Mouse (Mus musculus): Measurements from ENCODE around the gene Rnf24.
"Not testable (repeated sequence)": the region's sequence is repeated elsewhere in the genome, so short reads cannot be mapped to it uniquely, and the experiment has no call there.

The Rnf24 gene

GRCm38 (mm10) chr2:131330548-131330947 is 22.1 kb downstream of the Rnf24 start:
- no peak for DNase-seq

DNA sequence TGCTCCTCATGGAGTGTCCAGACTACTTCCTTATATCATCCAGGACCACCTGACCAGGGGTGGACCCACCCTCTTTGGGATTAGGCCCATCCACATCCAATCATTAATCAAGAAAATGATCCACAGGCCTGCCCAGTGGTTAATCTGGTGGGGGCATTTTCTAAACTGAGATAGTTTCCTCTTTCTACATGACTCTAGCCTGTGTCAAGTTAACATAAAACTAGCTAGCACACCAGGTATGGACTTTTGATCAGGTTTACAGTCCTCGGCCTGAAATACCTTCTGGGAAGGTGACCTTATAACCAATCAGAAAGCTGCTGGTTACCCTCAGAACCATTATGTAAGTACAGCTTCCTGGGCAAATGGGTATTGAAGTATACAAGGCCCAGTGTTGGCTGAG is 23.7 kb downstream of the Rnf24 start:
- DNase-seq: no peak

DNA sequence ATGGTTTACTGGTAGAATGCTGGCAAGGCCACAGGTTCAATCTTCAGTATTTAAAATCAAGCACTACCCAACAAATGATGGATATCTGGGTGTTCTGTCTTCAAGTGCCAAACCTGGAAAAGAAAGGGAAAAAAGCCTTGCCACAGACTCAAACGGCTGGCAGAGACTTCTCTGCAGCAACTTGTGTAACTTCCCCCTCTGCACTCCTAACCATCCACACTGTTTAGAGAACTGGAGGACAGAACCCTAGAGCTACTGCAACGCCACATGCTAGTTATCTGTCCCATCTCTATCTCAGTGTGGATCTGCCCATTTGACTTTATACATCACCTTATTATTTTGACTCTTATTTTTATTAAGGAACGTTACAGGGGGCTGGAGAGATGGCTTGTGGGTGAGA is 26.6 kb downstream of the Rnf24 start:
- no peak for DNase-seq

DNA sequence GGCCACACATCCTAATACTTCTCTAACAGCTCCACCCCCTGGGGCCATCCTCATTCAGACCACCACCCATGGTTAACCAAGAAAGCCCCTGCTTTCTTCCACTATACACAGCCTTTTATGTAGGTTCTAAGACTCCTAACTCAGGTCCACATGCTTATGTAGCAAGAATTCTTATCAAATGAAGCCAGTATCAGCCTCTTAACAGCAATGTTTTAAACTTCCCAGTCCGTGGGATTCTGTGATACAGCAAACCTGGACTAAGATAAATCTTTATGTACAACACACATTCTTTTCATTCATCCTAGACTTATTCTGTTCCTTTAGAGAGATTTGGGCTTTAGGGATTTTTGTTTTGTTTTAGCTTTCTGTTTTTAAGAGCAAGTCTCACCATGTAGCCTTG is 29.0 kb downstream of the Rnf24 start:
- DNase-seq: no peak

DNA sequence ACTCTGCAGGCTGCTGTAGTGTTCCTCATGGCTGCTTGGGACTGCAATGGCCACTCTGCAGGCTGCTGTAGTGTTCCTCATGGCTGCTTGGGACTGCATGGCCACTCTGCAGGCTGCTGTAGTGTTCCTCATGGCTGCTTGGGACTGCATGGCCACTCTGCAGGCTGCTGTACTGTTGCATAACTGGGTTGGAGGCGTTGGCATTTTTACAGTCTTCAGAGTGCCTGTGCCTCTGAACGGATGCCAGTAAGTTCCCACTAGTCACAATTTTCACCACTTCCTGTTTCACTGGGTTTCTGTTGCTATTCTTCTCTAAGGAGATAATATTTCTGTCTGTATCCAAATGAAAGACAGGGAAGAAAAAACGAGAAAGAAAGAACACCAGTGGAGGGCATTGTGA is 31.5 kb downstream of the Rnf24 start:
- DNase-seq: not testable (repeated sequence)

DNA sequence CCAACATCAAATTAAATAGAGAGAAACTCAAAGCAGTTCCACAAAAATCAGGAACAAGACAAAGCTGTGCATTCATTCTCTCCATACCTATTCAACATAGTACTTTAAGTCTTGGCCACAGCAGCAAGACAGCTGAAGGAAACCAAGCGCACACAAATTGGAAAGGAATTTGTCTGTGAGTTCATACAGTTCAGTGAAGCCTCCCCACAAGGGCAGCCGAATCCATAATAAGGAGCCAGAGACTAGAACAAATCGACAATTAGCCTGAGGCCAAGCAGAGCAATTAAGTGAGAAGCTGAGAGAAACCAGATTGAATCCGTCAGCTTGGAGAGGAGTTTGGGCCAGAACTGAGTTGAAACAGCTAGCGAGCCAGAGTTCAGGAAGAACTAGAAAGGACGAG is 33.3 kb downstream of the Rnf24 start:
- DNase-seq: no peak

- DNase-seq: no peak
Observed at GRCm38 (mm10) chr2:131316167-131316566, 36.5 kb downstream of the Rnf24 start.

DNA sequence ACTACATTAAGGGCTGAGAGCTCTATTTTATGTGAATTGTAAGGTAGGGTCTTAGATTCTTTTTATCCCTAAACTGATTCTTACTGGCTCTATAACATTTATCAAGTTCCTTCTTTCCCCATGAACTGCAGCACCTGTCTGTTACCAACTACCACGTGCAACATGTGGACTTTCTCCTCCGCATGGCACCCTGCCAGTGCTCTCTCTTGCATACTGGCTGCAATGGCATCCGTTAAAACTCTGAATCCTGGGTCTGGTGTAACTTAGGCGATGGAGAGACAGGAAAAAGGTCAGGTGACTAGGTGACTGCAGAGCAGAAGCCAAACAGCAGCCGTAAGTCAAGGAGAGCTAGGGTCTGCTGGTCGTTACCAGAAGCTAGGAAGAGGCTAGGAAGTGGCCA is 43.4 kb downstream of the Rnf24 start:
- DNase-seq: no peak

DNA sequence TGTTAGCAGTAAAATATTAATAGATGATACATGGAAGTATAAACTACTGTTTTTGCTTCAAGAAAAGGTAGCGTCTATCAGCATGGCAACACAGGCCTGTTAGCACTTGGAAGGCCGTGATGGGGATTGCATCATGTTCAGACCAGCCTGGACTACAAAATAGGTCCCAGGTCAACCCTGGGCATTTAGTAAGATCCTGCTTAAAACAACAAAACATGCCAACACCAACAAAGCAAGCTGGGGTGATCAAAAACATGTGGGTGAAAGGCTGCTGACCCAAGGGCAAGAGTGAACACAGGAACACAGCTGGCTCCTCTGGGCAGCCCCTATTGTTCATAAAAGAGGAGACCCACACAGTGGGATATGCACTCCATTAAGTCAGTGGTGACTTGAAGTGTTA is 44.9 kb downstream of the Rnf24 start:
- no peak for DNase-seq

DNA sequence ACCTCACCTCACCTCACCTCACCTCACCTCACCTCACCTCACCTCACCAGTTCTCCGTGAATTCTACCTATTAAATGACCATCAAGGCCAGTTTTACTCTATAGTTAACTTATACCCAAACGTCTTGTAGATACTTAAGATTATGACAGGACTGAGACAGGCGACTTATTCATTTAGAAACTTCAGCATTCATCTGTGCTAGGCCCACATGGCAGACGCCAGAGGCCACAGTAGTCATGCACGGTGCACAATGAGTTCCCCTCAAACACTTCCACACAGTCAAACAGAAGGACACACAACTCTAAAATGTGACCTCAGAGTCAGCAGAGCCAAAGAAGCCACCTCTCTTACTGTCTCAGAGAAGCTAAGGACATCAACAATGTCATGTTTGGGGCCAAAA is 45.3 kb downstream of the Rnf24 start:
- DNase-seq: no peak

DNA sequence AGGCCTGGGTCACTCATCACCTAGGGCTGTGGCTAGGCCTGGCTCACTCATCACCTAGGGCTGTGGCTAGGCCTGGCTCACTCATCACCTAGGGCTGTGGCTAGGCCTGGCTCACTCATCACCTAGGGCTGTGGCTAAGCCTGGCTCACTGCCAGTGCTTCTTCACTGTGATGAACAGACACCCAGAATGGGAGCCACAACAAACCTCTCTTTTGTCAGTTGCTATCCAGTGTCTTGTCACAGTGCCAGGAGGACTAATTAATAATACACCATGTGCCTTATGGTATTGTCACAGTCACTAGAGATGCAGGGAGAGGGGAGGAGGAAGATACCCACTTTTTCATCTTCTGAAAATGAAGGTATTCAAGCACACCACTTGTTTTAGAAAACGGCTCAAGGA is 47.5 kb downstream of the Rnf24 start:
- not testable (repeated sequence) for DNase-seq

GRCm38 (mm10) chr2:131304497-131304896 is 48.2 kb downstream of the Rnf24 start:
- no peak for DNase-seq

DNA sequence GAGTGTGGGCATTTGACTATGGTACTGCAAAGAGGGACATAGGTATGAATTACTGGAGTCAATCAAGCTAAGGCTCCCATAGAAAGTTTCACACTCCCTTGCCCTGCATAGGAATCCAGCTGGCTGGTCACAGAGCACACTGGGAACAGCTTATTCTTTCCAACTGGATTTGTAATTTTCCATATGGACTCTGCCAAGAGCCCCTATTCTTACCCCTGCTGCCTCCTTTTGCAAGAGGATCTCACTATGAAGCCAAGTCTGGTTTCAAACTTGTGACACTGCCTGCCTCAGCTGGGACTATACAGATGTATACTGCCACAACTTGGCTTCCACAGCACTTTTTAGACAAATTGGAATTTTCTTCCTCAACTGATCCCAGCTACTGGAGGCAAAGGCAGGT is 51.1 kb downstream of the Rnf24 start:
- no peak for DNase-seq

DNA sequence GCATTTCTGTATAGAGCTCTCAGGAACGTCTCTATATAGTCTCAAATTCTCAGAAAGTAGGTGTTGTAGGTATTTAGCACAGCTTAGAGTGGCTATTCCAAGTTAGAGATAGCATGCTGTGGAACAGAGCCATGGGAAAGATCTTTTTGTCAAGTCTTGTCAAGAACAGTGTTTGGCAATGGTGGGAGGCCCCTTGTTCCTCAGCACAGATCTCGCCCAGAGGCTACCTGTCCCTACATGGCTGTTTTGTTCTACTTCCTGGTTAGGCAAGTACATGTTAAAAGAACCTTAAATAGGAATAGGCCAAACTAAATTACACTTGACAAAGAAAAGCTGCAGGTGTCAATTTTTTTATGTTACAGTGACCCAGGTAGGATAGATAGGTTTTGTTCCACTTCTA is 52.2 kb downstream of the Rnf24 start:
- no peak for DNase-seq

DNA sequence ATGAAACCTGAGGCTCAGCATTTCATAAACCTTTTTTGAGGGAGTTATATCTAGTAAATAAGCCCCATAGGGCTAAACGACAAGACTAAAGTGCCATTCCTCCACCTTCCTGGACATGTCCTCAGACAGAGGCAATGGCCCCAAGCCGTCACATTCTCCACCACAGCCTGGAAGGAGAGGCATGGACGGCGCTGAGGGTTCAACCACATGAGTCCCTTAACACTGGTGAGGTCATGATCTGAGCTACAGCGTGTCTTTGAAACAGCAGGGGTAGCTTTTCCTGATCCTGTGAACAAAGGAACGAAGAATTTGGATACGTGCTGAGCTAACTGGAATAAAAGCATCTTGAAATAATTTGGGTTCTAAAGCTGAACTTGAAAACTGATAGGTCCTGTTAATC is 54.0 kb downstream of the Rnf24 start:
- DNase-seq: not testable (repeated sequence)

GRCm38 (mm10) chr2:131296746-131297261 is 55.9 kb downstream of the Rnf24 start:
- no peak for DNase-seq

GRCm38 (mm10) chr2:131290669-131291068 is 62.0 kb downstream of the Rnf24 start:
- DNase-seq: no peak

- no peak for DNase-seq
Observed at GRCm38 (mm10) chr2:131286276-131286675, 66.4 kb downstream of the Rnf24 start.

- DNase-seq: no peak
Observed at GRCm38 (mm10) chr2:131281596-131281995, 71.1 kb downstream of the Rnf24 start.

- no peak for DNase-seq
Observed at GRCm38 (mm10) chr2:131276722-131277121, 76.0 kb downstream of the Rnf24 start.

DNA sequence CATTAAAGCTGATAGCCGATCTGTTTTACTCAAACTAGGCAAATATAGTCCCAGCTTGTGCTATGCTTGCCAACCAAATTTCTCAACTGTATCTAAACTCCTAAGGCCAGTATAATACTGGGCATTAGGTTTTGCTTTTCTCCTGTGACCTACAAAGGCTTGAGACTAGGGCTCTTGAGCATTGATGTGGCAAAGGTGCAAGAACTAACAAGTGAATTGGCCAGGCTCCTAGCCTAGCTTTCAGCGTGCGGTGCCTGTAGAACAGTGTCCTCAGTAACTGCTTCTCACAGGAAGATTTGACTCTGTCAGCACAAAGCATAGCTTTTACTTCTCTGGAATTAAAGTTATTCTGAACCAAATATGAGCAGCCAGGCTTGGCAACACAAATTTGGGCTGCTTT is 77.2 kb downstream of the Rnf24 start:
- no peak for DNase-seq

GRCm38 (mm10) chr2:131265056-131265455 is 87.6 kb downstream of the Rnf24 start:
- DNase-seq: no peak

DNA sequence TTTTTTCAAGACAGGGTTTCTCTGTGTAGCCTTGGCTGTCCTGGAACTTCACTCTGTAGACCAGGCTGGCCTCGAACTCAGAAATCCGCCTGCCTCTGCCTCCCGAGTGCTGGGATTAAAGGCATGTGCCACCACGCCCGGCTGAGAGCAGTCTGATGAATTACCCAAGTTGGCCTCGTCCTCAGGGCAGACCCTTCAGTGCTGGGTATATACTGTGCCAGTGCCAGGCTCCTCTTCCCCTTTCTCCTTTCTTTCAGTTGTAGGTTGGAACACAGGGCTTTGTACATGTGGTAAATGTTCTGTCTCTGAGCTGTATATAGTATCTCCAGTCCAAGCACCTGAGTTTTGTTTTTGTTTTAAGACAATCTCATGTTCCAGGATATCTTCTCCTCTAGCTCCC is 88.7 kb downstream of the Rnf24 start:
- DNase-seq: no peak

- DNase-seq: no peak
Observed at GRCm38 (mm10) chr2:131262680-131263670, 89.7 kb downstream of the Rnf24 start.

Measured in right cerebral cortex, postnatal 14 days (tissue).